Mouse (Mus musculus) CH12.LX (cell line): Measurements from ENCODE around the gene Tes3-ps. TPM values are rescaled to one million over a fixed set of nuclear protein-coding genes. Genes with fewer than 3 reads are reported as not detected.

ENCODE experiments used
- DNase-seq: peaks from one replicate; pipeline ENCODE4 v3.0.0-alpha.2; 2013; ENCODE audit errors: extremely low read depth
- H3K27ac ChIP-seq: 2 replicates; pipeline ENCODE4 v1.5.1; 2012; ENCODE audit warnings: low read depth, mild to moderate bottlenecking, control low read depth, moderate library complexity; ENCODE audit not compliant: insufficient read depth
- H3K27me3 ChIP-seq: replicated peaks from 2 replicates; pipeline ENCODE3; 2012; ENCODE audit warnings: inconsistent platforms
- H3K36me3 ChIP-seq, 2 experiments: replicated peaks in 1 of 2; 2 replicates each; pipeline versions ENCODE3 to v1.6.1; 2012; ENCODE audit warnings: inconsistent platforms in 1 of 2, low read length in 1 of 2, mild to moderate bottlenecking in 1 of 2, mixed read lengths in 1 of 2, moderate library complexity in 1 of 2; ENCODE audit not compliant: control insufficient read depth in 1 of 2, insufficient read depth in 1 of 2
- H3K4me1 ChIP-seq, 2 experiments: 2 replicates each; pipeline ENCODE4 v1.6.1; 2012; ENCODE audit warnings: inconsistent platforms in 1 of 2, moderate library complexity in 1 of 2; ENCODE audit not compliant: insufficient read depth in 2 of 2, control insufficient read depth in 1 of 2
- H3K4me2 ChIP-seq: 2 replicates; pipeline ENCODE4 v1.6.1; 2012; ENCODE audit warnings: low read depth, mild to moderate bottlenecking, control low read depth; ENCODE audit not compliant: poor library complexity, insufficient read depth, severe bottlenecking
- H3K4me3 ChIP-seq, 3 experiments: fragments of 150-350 bp in 1 of 3; sonication (generic) in 1 of 3; replicated peaks in 1 of 3; 2 replicates each; pipeline versions ENCODE3 to v1.5.1; 2011 to 2012; ENCODE audit warnings: low read depth in 2 of 3, low read length in 2 of 3, mild to moderate bottlenecking in 2 of 3, moderate library complexity in 2 of 3, control low read depth in 1 of 3, improper control_type of control experiment in 1 of 3, inconsistent platforms in 1 of 3, mixed read lengths in 1 of 3; ENCODE audit not compliant: poor library complexity in 1 of 3
- H3K79me2 ChIP-seq: replicated peaks from 2 replicates; pipeline ENCODE4 v1.6.1; 2012; ENCODE audit warnings: mild to moderate bottlenecking, moderate library complexity; ENCODE audit not compliant: control insufficient read depth, poor library complexity, insufficient read depth, severe bottlenecking; ENCODE audit errors: extremely low read depth
- H3K9ac ChIP-seq: 2 replicates; pipeline ENCODE4 v1.6.1; 2012; ENCODE audit warnings: low read depth, mild to moderate bottlenecking, control low read depth, moderate library complexity; ENCODE audit not compliant: insufficient read depth
- H3K9me3 ChIP-seq: replicated peaks from 2 replicates; pipeline ENCODE3; 2012; ENCODE audit warnings: low read length, inconsistent platforms, mixed read lengths
- BHLHE40 ChIP-seq: IDR thresholded peaks from 2 replicates; pipeline ENCODE4 v1.6.1; 2011; ENCODE audit warnings: mild to moderate bottlenecking, low read depth, low read length, improper control_type of control experiment
- CHD1 ChIP-seq: IDR thresholded peaks from 2 replicates; pipeline ENCODE4 v1.6.1; 2012; ENCODE audit warnings: low read depth, low read length, improper control_type of control experiment, inconsistent platforms
- E2F4 ChIP-seq: IDR thresholded peaks from 2 replicates; pipeline ENCODE4 v1.6.1; 2011; ENCODE audit warnings: low read depth, low read length, improper control_type of control experiment; ENCODE audit not compliant: insufficient replicate concordance
- ETS1 ChIP-seq: conservative IDR thresholded peaks from 2 replicates; pipeline ENCODE4 v1.6.1; 2012; ENCODE audit warnings: low read depth, mild to moderate bottlenecking, inconsistent platforms, low read length, improper control_type of control experiment, moderate library complexity
- JUND ChIP-seq: conservative IDR thresholded peaks from 2 replicates; pipeline ENCODE4 v1.6.1; 2011; ENCODE audit warnings: low read depth, low read length, improper control_type of control experiment
- KAT2A ChIP-seq: IDR thresholded peaks from 2 replicates; pipeline ENCODE4 v1.6.1; 2012; ENCODE audit warnings: low read length, improper control_type of control experiment, inconsistent platforms; ENCODE audit not compliant: insufficient replicate concordance
- MEF2A ChIP-seq: IDR thresholded peaks from 2 replicates; pipeline ENCODE4 v1.6.1; 2014; ENCODE audit warnings: low read depth, mild to moderate bottlenecking, inconsistent platforms, low read length, improper control_type of control experiment, borderline replicate concordance
- MYC ChIP-seq: IDR thresholded peaks from 2 replicates; pipeline ENCODE4 v1.6.1; 2011; ENCODE audit warnings: low read depth, mild to moderate bottlenecking, improper control_type of control experiment, low read length
- NELFE ChIP-seq: IDR thresholded peaks from 2 replicates; pipeline ENCODE4 v1.6.1; 2011; ENCODE audit warnings: low read depth, low read length, improper control_type of control experiment
- NRF1 ChIP-seq: IDR thresholded peaks from 2 replicates; pipeline ENCODE4 v1.6.1; 2014; ENCODE audit warnings: low read depth, mild to moderate bottlenecking, inconsistent platforms, low read length, improper control_type of control experiment, moderate library complexity
- PAX5 ChIP-seq: IDR thresholded peaks from 2 replicates; pipeline ENCODE4 v1.6.1; 2012; ENCODE audit warnings: low read length, inconsistent platforms, mixed read lengths
- POLR2A ChIP-seq: IDR thresholded peaks from 2 replicates; pipeline ENCODE4 v1.6.1; 2011; ENCODE audit warnings: low read depth, mild to moderate bottlenecking, improper control_type of control experiment, low read length
- POLR2AphosphoS2 ChIP-seq: IDR thresholded peaks from 2 replicates; pipeline ENCODE4 v1.6.1; 2011; ENCODE audit warnings: low read depth, low read length, improper control_type of control experiment
- RAD21 ChIP-seq: IDR thresholded peaks from 2 replicates; pipeline ENCODE4 v1.6.1; 2011; ENCODE audit warnings: low read depth, mild to moderate bottlenecking, low read length, improper control_type of control experiment, moderate library complexity
- RCOR1 ChIP-seq: conservative IDR thresholded peaks from 2 replicates; pipeline ENCODE4 v1.6.1; 2012; ENCODE audit warnings: low read depth, mild to moderate bottlenecking, inconsistent platforms, low read length, improper control_type of control experiment
- SMC3 ChIP-seq: IDR thresholded peaks from 2 replicates; pipeline ENCODE4 v1.6.1; 2011; ENCODE audit warnings: low read depth, low read length, improper control_type of control experiment
- TBP ChIP-seq: conservative IDR thresholded peaks from 2 replicates; pipeline ENCODE4 v1.6.1; 2011; ENCODE audit warnings: low read depth, low read length, improper control_type of control experiment
- TCF12 ChIP-seq: IDR thresholded peaks from 2 replicates; pipeline ENCODE4 v1.6.1; 2014; ENCODE audit warnings: low read depth, mild to moderate bottlenecking, inconsistent platforms, low read length, improper control_type of control experiment
- USF2 ChIP-seq: conservative IDR thresholded peaks from 2 replicates; pipeline ENCODE4 v1.6.1; 2011; ENCODE audit warnings: low read depth, low read length, improper control_type of control experiment
- ZC3H11A ChIP-seq: IDR thresholded peaks from 2 replicates; pipeline ENCODE4 v1.6.1; 2012; ENCODE audit warnings: low read depth, mild to moderate bottlenecking, inconsistent platforms, low read length, improper control_type of control experiment
- ZKSCAN1 ChIP-seq: IDR thresholded peaks from 2 replicates; pipeline ENCODE4 v1.6.1; 2012; ENCODE audit warnings: low read depth, inconsistent platforms, low read length, improper control_type of control experiment, borderline replicate concordance
- ZNF384 ChIP-seq: IDR thresholded peaks from 2 replicates; pipeline ENCODE4 v1.6.1; 2012; ENCODE audit warnings: low read depth, low read length, improper control_type of control experiment, inconsistent platforms
- dilution Hi-C: fragments of 300-500 bp; cut with MboI; formaldehyde crosslinking; loops from 2 replicates; pipeline ENCODE4 v1.14.3; 2020; ENCODE audit warnings: low sequenced_read_pairs; ENCODE audit not compliant: extremely low pct_unique_long_range_greater_than_20kb, extremely low pct_ligation_motif_present
- in situ Hi-C: fragments of 300-500 bp; cut with MboI; formaldehyde crosslinking; loops from 3 replicates; pipeline ENCODE4 v1.14.3; 2019; ENCODE audit warnings: low sequenced_read_pairs, low pct_ligation_motif_present, low pct_unique_long_range_greater_than_20kb, mixed read lengths
- polyA plus RNA-seq: library from polyadenylated mRNA; unstranded; fragments of >175 nt; gene quantifications from 2 replicates; pipeline ENCODE4 v1.2.1, GENCODE M21; 2012; ENCODE audit warnings: low read depth; ENCODE audit not compliant: insufficient read length
- total RNA-seq, 2 experiments: library from RNA; depleted of rRNA; stranded (reverse); fragments of 300-350 nt in 1 of 2; fragments of >200 nt in 1 of 2; gene quantifications; 2 replicates each; pipeline ENCODE4 v1.2.3; 2012 to 2014

The Tes3-ps gene
- total and polyA plus RNA-seq, 3 experiments, result 0.25 to 2.3 (median 1.6) TPM

DNA sequence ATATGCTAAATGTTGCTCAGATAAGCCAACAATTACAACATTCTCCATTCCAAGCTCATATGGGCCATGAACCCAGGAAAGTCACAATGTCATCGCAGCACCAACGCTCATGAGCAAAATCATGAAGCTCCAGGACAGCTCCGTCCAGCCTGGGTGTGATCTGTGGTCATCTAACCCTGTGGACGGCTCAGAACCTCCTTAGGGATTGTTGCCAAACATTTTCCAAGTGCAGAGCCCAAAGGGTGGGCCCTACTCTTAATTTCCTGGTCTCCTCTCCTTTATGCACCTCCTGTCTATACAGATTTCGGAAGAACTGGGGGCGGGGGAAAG, 20.5 kb upstream of the Tes3-ps start:
- in situ Hi-C loops, result no loop called here
- H3K79me2 ChIP-seq, result no peaks in the 10 kb centered on the region
- no peak overlapping the region for H3K4me2 ChIP-seq
- H3K4me3 ChIP-seq, result no peak overlapping the region
- H3K27ac ChIP-seq, result no peak overlapping the region
- no peaks in the 10 kb centered on the region for H3K9me3 ChIP-seq
- TF ChIP-seq TBP, result no peak
- TF ChIP-seq SMC3, result no peak
- TF ChIP-seq ZKSCAN1, result no peak
- no peak for TF ChIP-seq NRF1
- TF ChIP-seq ZC3H11A, result no peak
- TF ChIP-seq KAT2A, result no peak
- TF ChIP-seq RAD21, result no peak
- no peak for TF ChIP-seq ETS1
- no peak for TF ChIP-seq JUND
- no peak for TF ChIP-seq USF2
- TF ChIP-seq NELFE, result no peak
- TF ChIP-seq BHLHE40, result no peak
- no peak for TF ChIP-seq POLR2A
- no peak for TF ChIP-seq E2F4
- TF ChIP-seq RCOR1, result no peak
- TF ChIP-seq CHD1, result no peak
- TF ChIP-seq ZNF384, result no peak
- no peak for TF ChIP-seq TCF12
- no peak for TF ChIP-seq POLR2AphosphoS2
- no peak for TF ChIP-seq MYC
- H3K9ac ChIP-seq, result no peak overlapping the region
- peaks cover 0 to 15% of the 10 kb centered on the region in 2 experiments for H3K36me3 ChIP-seq
- dilution Hi-C loops, result no loop called here
- no peaks in the 10 kb centered on the region for H3K27me3 ChIP-seq
- peaks cover 4 to 6% of the 10 kb centered on the region in 2 experiments for H3K4me1 ChIP-seq
- DNase-seq, result no peak

DNA sequence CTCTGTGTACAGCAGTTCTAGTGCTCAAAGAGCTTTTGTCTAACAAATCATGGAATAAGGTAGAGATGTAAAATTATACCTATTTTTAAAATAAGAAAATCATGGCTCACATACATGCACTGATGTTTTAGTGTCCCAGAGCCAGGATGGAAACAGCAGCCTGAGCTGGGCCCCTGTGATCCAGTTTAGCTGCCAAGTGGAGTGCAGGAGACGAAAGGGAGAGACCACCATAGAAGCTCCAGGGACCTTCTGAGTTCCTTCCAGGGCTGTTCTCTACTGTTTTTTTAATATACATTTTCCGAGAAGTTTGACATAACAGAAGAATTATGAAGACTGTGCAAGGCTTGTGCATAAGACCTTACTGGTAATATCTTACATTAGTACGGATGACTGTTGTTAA, 15.2 kb upstream of the Tes3-ps start:
- in situ Hi-C loops, result no loop called here

More for the DNA sequence above, 15.2 kb upstream of the Tes3-ps start:
- H3K27me3 ChIP-seq, result no peaks in the 10 kb centered on the region
- H3K4me1 ChIP-seq, result no peaks in the 10 kb centered on the region
- dilution Hi-C loops, result no loop called here
- no peak overlapping the region for H3K27ac ChIP-seq
- TF ChIP-seq PAX5 (no peak), POLR2A (no peak), MEF2A (no peak)
- DNase-seq, result no peak
- H3K36me3 ChIP-seq, result peaks cover 0 to 2% of the 10 kb centered on the region in 2 experiments
- H3K4me2 ChIP-seq, result no peak overlapping the region
- no peak overlapping the region for H3K4me3 ChIP-seq
- H3K9me3 ChIP-seq, result no peaks in the 10 kb centered on the region
- H3K9ac ChIP-seq, result no peak overlapping the region
- no peaks in the 10 kb centered on the region for H3K79me2 ChIP-seq
